ENCODE assay signal across 8 mouse cellular contexts in genomic region chr10:56920711-56921672, GRCm38 (mm10).
A peak's percentile ranks its signal among the peaks of the same experiment; 100 is the strongest.
DNase-seq lines count a peak whose midpoint lies in the region; ATAC-seq and TF ChIP-seq lines count a peak whose summit lies in the region.

No protein-coding gene starts in this region.

- H3K4me1 ChIP-seq in hindbrain, embryonic 10.5 days (replicated peaks) = peaks cover 11% of the 10 kb centered on the region
- H3K4me1 ChIP-seq in hindbrain, embryonic 13.5 days (replicated peaks) = peaks cover 6% of the 10 kb centered on the region; the same call in 1 of the 2 replicates
- H3K4me1 ChIP-seq in intestine, postnatal 0 days (replicated peaks; ENCODE audit: control insufficient read depth, insufficient read depth, low read length) = no peaks in the 10 kb centered on the region

- peak overlapping the region; percentile 23; the same call in 1 of the 2 replicates for H3K4me3 ChIP-seq in hindbrain, embryonic 10.5 days
- H3K4me3 ChIP-seq in hindbrain, embryonic 13.5 days = no peak overlapping the region
- no peak overlapping the region for H3K4me3 ChIP-seq in intestine, postnatal 0 days (ENCODE audit: low read depth, low read length)

- H3K27ac ChIP-seq in hindbrain, embryonic 10.5 days = peak overlapping the region; percentile 43; the same call in 1 of the 2 replicates
- no peak overlapping the region for H3K27ac ChIP-seq in hindbrain, embryonic 13.5 days
- H3K27ac ChIP-seq in intestine, postnatal 0 days (ENCODE audit: low read depth, low read length) = no peak overlapping the region

- WGBS in hindbrain, embryonic 10.5 days = 46% methylated on average over 20 of the region's 20 CpGs
- 56% methylated on average over 20 of the region's 20 CpGs for WGBS in hindbrain, embryonic 13.5 days
- 48% methylated on average over 20 of the region's 20 CpGs for WGBS in intestine, postnatal 0 days

- H3K9me3 ChIP-seq in hindbrain, embryonic 10.5 days = no peaks in the 10 kb centered on the region
- no peaks in the 10 kb centered on the region for H3K9me3 ChIP-seq in hindbrain, embryonic 13.5 days
- H3K9me3 ChIP-seq in intestine, postnatal 0 days (ENCODE audit: control insufficient read depth) = no peaks in the 10 kb centered on the region

- H3K27me3 ChIP-seq in hindbrain, embryonic 10.5 days (ENCODE audit: insufficient read depth, poor library complexity, severe bottlenecking) = no peaks in the 10 kb centered on the region
- H3K27me3 ChIP-seq in hindbrain, embryonic 13.5 days = no peaks in the 10 kb centered on the region
- no peaks in the 10 kb centered on the region for H3K27me3 ChIP-seq in intestine, postnatal 0 days (replicated peaks; ENCODE audit: control insufficient read depth, insufficient read depth, low read length)

- no peaks in the 10 kb centered on the region for H3K36me3 ChIP-seq in hindbrain, embryonic 10.5 days
- no peaks in the 10 kb centered on the region for H3K36me3 ChIP-seq in hindbrain, embryonic 13.5 days
- no peaks in the 10 kb centered on the region for H3K36me3 ChIP-seq in intestine, postnatal 0 days (ENCODE audit: control insufficient read depth, insufficient read depth)

- ATAC-seq in hindbrain, embryonic 13.5 days (ENCODE audit: low FRiP score) = no peak
- ATAC-seq in intestine, postnatal 0 days = no peak
- ATAC-seq in megakaryocyte, adult 5-6 weeks (ENCODE audit: poor library complexity, severe bottlenecking) = no peak

- no peak overlapping the region for H3K4me2 ChIP-seq in hindbrain, embryonic 13.5 days
- peak overlapping the region; percentile 6; the same call in 1 of the 2 replicates for H3K4me2 ChIP-seq in intestine, postnatal 0 days (replicated peaks; ENCODE audit: low read depth)

- peak; percentile 74 for DNase-seq in hindbrain, embryonic 10.5 days (ENCODE audit: low spot score)
- DNase-seq in cerebellum, adult 9-11 months = peak; percentile 11
- peak; percentile 98 for DNase-seq in heart, adult 11 months
- DNase-seq in mesoderm, embryonic 11.5 days (ENCODE audit: low read depth, low spot score) = peak; percentile 83
- peak; percentile 39 for DNase-seq in testis, postnatal 10 days (ENCODE audit: low spot score)

- H3K9ac ChIP-seq in hindbrain, embryonic 13.5 days = no peak overlapping the region
- H3K9ac ChIP-seq in intestine, postnatal 0 days (ENCODE audit: low read depth, low read length) = no peak overlapping the region

- TF ChIP-seq CTCF in intestine, postnatal 0 days (IDR thresholded peaks at IDR 0.05; ENCODE audit: low read depth) = no peak

Comparison
In these comparisons a context has a peak if more than half of its experiments do, and no peak if none do; other contexts are left out.
1. DNase-seq: peak in every context shown above with its lines; median percentile 98 in heart, adult 11 months; 83 in mesoderm, embryonic 11.5 days; 74 in hindbrain, embryonic 10.5 days; 39 in testis, postnatal 10 days; 11 in cerebellum, adult 9-11 months.